In the genomic region with DNA sequence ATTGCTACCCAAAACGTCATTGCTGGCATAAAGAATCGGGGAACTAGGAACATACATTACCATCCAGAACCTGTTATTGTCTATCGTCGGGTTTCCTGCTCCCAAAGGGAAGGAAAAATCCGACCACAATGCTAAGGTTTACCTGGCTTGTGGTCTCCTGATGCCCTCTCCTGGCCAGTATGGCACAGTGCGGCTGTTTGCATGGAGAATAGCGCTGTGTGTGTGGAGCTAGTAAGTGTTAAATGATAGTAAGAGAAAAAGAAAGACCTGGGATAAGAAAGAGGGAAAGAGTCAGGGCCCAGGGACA, we compare ENCODE assay signal across 1 mouse cellular context.
TF ChIP-seq lines count a peak whose summit lies in the region.

No protein-coding gene starts in this region.

TF ChIP-seq in CH12.LX, 34 proteins besides CTCF, POLR2A, EP300 and RAD21 (continued from another document):
- no peak for TF ChIP-seq JUN (IDR thresholded peaks at IDR 0.05; ENCODE audit: insufficient read depth, low read depth, low read length)
- no peak for TF ChIP-seq MYC (IDR thresholded peaks at IDR 0.05; ENCODE audit: low read depth, low read length)
- TF ChIP-seq NRF1 (IDR thresholded peaks at IDR 0.05; ENCODE audit: low read depth, low read length) = no peak
- TF ChIP-seq ZKSCAN1 (IDR thresholded peaks at IDR 0.05; ENCODE audit: borderline replicate concordance, low read depth, low read length) = no peak
- TF ChIP-seq RCOR1 (conservative IDR thresholded peaks at IDR 0.05; ENCODE audit: low read depth, low read length) = no peak
- no peak for TF ChIP-seq USF2 (conservative IDR thresholded peaks at IDR 0.05; ENCODE audit: low read depth, low read length)
- TF ChIP-seq TBP (conservative IDR thresholded peaks at IDR 0.05; ENCODE audit: low read depth, low read length) = no peak
- TF ChIP-seq ELF1 (IDR thresholded peaks at IDR 0.05; ENCODE audit: low read depth, low read length) = no peak
- no peak for TF ChIP-seq POLR2AphosphoS2 (IDR thresholded peaks at IDR 0.05; ENCODE audit: low read depth, low read length)
- no peak for TF ChIP-seq USF1 (IDR thresholded peaks at IDR 0.05; ENCODE audit: low read depth, low read length)
- no peak for TF ChIP-seq KAT2A (IDR thresholded peaks at IDR 0.05; ENCODE audit: insufficient replicate concordance, low read length)
- TF ChIP-seq PAX5 (IDR thresholded peaks at IDR 0.05; ENCODE audit: low read length) = no peak
- no peak for TF ChIP-seq MXI1 (IDR thresholded peaks at IDR 0.05; ENCODE audit: low read depth, low read length)
- peak; percentile 31; the same call in 1 of the 2 replicates for TF ChIP-seq NELFE (IDR thresholded peaks at IDR 0.05; ENCODE audit: low read depth, low read length)
- peak; percentile 95 for TF ChIP-seq SMC3 (IDR thresholded peaks at IDR 0.05; ENCODE audit: low read depth, low read length)
- no peak for TF ChIP-seq ETS1 (conservative IDR thresholded peaks at IDR 0.05; ENCODE audit: low read depth, low read length)
- no peak for TF ChIP-seq JUND (conservative IDR thresholded peaks at IDR 0.05; ENCODE audit: low read depth, low read length)
- no peak for TF ChIP-seq ZNF384 (IDR thresholded peaks at IDR 0.05; ENCODE audit: low read depth, low read length)
- no peak for TF ChIP-seq MAX (IDR thresholded peaks at IDR 0.05; ENCODE audit: low read length)
- peak; percentile 88 for TF ChIP-seq ZC3H11A (IDR thresholded peaks at IDR 0.05; ENCODE audit: low read depth, low read length)
- no peak for TF ChIP-seq MEF2A (IDR thresholded peaks at IDR 0.05; ENCODE audit: borderline replicate concordance, low read depth, low read length)
TF ChIP-seq in CH12.LX: peak in this region for 4.
